Mouse (Mus musculus): ENCODE measurements around the gene Bcl11b. TPM values are rescaled to one million over a fixed set of nuclear protein-coding genes. Genes with fewer than 3 reads are reported as not detected.

Bcl11b gene
- polyA plus RNA-seq, 1 experiment from 2014 or later = 3.8 TPM

DNA sequence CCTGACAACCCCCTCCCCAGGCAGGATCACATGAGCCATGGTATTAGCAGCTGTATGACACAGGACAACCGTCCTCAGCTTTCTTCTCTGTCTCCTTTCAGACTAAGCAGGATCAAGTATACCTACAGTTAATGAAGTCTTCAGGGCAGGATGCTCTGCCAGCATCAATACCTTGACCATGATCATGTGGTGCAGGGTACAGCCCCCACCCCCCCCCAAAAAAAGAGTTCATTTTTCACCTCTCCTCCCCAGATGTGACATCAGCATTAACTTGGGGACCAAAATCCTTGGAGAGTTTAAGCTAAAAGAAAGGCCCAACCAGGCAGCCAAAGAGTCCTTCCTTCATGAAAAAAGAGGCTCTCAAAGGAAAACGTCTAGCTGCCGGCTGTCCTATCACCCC is 6.2 kb downstream of the Bcl11b start:
- H3K9ac ChIP-seq = no peak overlapping the region

GRCm38 (mm10) chr12:107996773-107997172 is 6.6 kb downstream of the Bcl11b start:
- no peak overlapping the region for H3K9ac ChIP-seq
- H3K4me1 ChIP-seq = peaks cover 3% of the 10 kb centered on the region
- H3K27me3 ChIP-seq = peaks cover 82% of the 10 kb centered on the region
- H3K4me2 ChIP-seq = no peak overlapping the region
- H3K27ac ChIP-seq = no peak overlapping the region
- H3K4me3 ChIP-seq (replicated peaks) = no peak overlapping the region
- WGBS = 37% methylated on average over 4 of the region's 4 CpGs
- ATAC-seq (replicated peaks; ENCODE audit: low FRiP score) = no peak
- H3K9me3 ChIP-seq (replicated peaks) = no peaks in the 10 kb centered on the region
- H3K36me3 ChIP-seq = no peaks in the 10 kb centered on the region

More for the DNA sequence above, 6.2 kb downstream of the Bcl11b start:
- Histone ChIP-seq H3K4me3 (replicated peaks) (no peak overlapping the region), H3K36me3 (no peaks in the 10 kb centered on the region), H3K9me3 (replicated peaks) (no peaks in the 10 kb centered on the region), H3K4me2 (no peak overlapping the region), H3K27me3 (peaks cover 83% of the 10 kb centered on the region), H3K4me1 (peaks cover 8% of the 10 kb centered on the region; the same call in 1 of the 2 replicates), H3K27ac (no peak overlapping the region)
- ATAC-seq (replicated peaks; ENCODE audit: low FRiP score) = no peak
- 45% methylated on average over 3 of the region's 3 CpGs for WGBS

- Histone ChIP-seq H3K4me1 (peaks cover 2% of the 10 kb centered on the region), H3K36me3 (no peaks in the 10 kb centered on the region), H3K27me3 (peaks cover 77% of the 10 kb centered on the region), H3K27ac (no peak overlapping the region), H3K9me3 (replicated peaks) (no peaks in the 10 kb centered on the region), H3K4me3 (replicated peaks) (no peak overlapping the region), H3K4me2 (no peak overlapping the region), H3K9ac (no peak overlapping the region)
- ATAC-seq (replicated peaks; ENCODE audit: low FRiP score) = no peak
- 71% methylated on average over 6 of the region's 6 CpGs for WGBS
These were observed 7.2 kb downstream of the Bcl11b start for GRCm38 (mm10) chr12:107996216-107996615.

DNA sequence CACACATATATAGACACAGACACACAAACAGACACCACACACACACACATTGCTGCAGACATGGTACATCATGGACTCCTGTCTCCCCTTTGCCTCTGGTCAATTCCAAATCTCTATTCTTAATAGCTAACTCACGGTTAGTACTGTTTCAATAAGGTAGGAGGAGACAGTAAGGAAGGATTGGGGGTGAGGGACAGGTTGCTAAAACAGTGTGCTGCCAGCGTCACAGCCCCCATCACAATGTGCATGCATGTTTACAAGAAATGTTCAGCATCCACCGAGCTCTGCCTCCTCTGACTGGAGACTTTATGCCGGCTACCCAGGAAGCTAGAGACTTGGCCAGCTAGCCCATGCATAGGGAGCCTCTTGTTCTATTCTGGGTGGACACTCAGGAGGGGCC is 9.0 kb downstream of the Bcl11b start:
- Histone ChIP-seq H3K27me3 (peaks cover 65% of the 10 kb centered on the region), H3K4me2 (no peak overlapping the region), H3K27ac (no peak overlapping the region), H3K9me3 (replicated peaks) (no peaks in the 10 kb centered on the region), H3K4me3 (replicated peaks) (no peak overlapping the region), H3K9ac (no peak overlapping the region), H3K36me3 (no peaks in the 10 kb centered on the region), H3K4me1 (peaks cover 19% of the 10 kb centered on the region)
- no peak for ATAC-seq (replicated peaks; ENCODE audit: low FRiP score)
- 63% methylated on average over 4 of the region's 4 CpGs for WGBS

DNA sequence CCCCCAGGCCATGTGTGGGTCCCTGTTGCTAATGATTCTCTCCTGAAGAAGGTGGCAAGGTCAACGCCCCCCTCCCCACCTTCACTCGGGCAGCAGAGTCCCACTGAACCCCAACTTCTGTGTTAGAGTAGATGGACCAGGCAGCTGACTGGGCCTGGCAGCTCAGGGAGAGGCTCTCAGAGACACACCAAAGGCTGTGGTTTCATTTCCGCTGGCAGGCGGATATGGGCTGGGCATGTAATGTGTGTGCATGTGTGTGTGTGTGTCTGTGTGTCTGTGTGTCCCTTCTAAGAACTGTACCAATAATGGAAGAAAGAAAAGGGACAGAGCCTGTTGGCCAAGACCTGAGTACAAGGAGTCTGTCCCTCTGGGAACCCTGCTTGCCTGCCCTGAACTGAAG is 10.4 kb downstream of the Bcl11b start:
- Histone ChIP-seq H3K36me3 (no peaks in the 10 kb centered on the region), H3K4me3 (replicated peaks) (no peak overlapping the region), H3K4me2 (no peak overlapping the region), H3K27ac (no peak overlapping the region), H3K4me1 (peaks cover 23% of the 10 kb centered on the region), H3K27me3 (peaks cover 68% of the 10 kb centered on the region), H3K9me3 (replicated peaks) (no peaks in the 10 kb centered on the region), H3K9ac (no peak overlapping the region)
- no peak for ATAC-seq (replicated peaks; ENCODE audit: low FRiP score)
- WGBS = 75% methylated on average over 4 of the region's 4 CpGs

- Histone ChIP-seq H3K4me3 (replicated peaks) (no peak overlapping the region), H3K9ac (no peak overlapping the region), H3K4me1 (peaks cover 34% of the 10 kb centered on the region), H3K9me3 (replicated peaks) (no peaks in the 10 kb centered on the region), H3K27ac (no peak overlapping the region), H3K4me2 (peak overlapping the region; percentile 48), H3K36me3 (no peaks in the 10 kb centered on the region), H3K27me3 (peaks cover 59% of the 10 kb centered on the region)
- ATAC-seq (replicated peaks; ENCODE audit: low FRiP score) = no peak
- WGBS = 53% methylated on average over 11 of the region's 11 CpGs
These were observed 12.2 kb downstream of the Bcl11b start for GRCm38 (mm10) chr12:107991191-107991590.

DNA sequence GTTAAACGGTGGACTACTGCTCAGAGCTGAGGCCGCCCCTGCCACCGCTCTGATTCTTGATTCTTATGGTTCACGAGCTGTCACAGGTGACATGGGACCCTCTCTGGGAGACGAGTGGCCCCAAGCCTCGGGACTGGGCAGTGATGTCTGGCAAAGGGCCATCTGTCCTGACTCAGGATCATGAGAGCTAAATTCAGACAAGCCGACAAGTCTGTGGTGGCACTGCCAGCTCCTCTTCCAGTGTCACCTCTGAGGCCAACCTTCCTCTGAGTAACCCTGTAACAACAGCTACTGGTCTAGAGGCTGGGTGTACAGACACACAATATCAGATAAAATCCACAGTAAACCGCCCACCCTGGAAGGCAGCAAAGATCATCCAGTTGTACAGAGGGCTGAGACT is 20.2 kb downstream of the Bcl11b start:
- Histone ChIP-seq H3K27ac (no peak overlapping the region), H3K27me3 (peaks cover 18% of the 10 kb centered on the region), H3K36me3 (no peaks in the 10 kb centered on the region), H3K9ac (no peak overlapping the region), H3K9me3 (replicated peaks) (no peaks in the 10 kb centered on the region), H3K4me2 (no peak overlapping the region), H3K4me1 (peaks cover 55% of the 10 kb centered on the region), H3K4me3 (replicated peaks) (no peak overlapping the region)
- ATAC-seq (replicated peaks; ENCODE audit: low FRiP score) = no peak
- 72% methylated on average over 8 of the region's 8 CpGs for WGBS

DNA sequence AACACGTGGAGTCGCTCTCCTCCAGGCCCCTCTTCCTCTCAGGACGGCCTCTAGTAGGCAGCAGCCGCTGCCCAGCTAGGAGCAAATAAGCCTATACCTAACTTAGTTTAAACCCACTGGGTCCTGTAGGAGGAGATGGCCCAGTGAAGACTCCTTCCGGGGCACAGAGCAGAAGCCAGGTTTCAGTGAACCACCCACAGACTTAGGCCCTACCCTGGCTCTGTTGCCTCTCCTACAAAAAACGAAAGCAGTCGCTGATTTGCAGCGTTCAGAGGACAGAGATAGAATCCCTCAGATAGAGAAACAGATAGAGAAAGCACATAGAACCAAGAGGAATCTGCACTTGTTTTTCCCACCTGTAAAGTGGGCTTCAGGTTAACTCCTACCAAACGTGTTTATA is 21.1 kb downstream of the Bcl11b start:
- WGBS = 86% methylated on average over 9 of the region's 9 CpGs
- no peak overlapping the region for H3K9ac ChIP-seq
- no peak for ATAC-seq (replicated peaks; ENCODE audit: low FRiP score)

DNA sequence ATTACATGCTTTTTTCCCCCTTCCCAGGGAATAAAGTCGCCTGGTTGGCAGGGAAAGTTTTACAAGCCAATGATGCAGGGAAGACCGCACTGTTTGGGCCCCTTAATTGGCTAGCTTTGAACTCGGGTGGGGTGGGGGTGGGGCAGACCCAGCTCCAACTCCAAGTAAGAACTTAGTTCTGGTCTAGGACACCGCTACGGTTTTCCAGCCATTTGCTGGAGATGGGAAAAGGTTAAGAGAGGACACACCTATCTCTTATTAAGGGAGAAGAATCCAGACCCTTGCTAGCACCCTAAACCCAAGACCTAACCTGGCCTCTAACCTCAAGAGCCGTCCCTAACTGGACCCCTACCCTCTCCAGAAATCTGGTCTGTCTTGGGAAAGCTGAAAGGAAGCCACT is 22.2 kb downstream of the Bcl11b start:
- no peak for ATAC-seq (replicated peaks; ENCODE audit: low FRiP score)
- Histone ChIP-seq H3K27me3 (peaks cover 9% of the 10 kb centered on the region; the same call in 1 of the 2 replicates), H3K4me1 (peaks cover 61% of the 10 kb centered on the region), H3K9ac (no peak overlapping the region), H3K4me2 (peak overlapping the region; percentile 91), H3K4me3 (replicated peaks) (no peak overlapping the region), H3K36me3 (no peaks in the 10 kb centered on the region), H3K9me3 (replicated peaks) (no peaks in the 10 kb centered on the region), H3K27ac (peak overlapping the region; percentile 96)
- WGBS = 36% methylated on average over 6 of the region's 6 CpGs

More for the DNA sequence above, 21.1 kb downstream of the Bcl11b start:
- Histone ChIP-seq H3K9me3 (replicated peaks) (no peaks in the 10 kb centered on the region), H3K27ac (no peak overlapping the region), H3K36me3 (no peaks in the 10 kb centered on the region), H3K4me3 (replicated peaks) (no peak overlapping the region), H3K4me2 (no peak overlapping the region), H3K4me1 (peaks cover 56% of the 10 kb centered on the region), H3K27me3 (0 out of 2 replicates have a peak, but pooled peaks cover 12% of the 10 kb centered on the region)

DNA sequence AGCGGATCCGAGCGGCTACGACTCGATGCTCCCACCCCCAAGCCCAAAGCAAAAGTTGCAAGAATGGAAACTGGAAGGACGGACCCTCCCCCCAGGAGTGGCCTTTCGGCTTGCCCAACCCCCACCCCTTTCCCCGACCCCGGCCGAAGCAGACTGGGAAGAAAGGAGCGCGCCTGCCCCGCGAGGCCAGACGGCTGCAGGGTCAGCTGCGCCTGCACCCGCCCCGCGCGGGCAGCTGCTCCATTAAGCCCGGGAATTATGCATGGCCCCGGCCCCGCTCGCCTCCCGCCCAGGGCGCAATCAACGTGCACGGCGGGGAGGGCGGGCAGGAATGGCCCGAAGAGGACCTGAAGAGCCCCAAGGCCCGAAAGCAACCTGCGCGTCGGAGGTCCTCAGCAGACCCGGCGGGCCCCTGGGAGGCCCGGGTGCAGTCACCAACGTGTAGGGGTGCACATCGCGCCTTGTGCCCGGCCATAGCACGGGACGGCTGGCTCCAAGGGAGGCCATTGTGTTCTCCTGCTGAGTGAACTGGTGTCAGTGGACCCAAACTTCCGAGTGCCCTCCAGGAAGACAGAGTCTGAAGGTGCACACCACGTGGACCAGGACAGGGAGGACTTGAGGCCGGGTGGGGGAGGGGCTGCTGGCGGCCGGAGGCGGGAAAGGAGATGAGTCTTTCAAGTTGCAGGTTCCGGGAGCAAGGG is 23.0 kb downstream of the Bcl11b start:
- peak overlapping the region; percentile 96 for H3K27ac ChIP-seq
- H3K9me3 ChIP-seq (replicated peaks) = no peaks in the 10 kb centered on the region
- peaks cover 69% of the 10 kb centered on the region for H3K4me1 ChIP-seq
- H3K36me3 ChIP-seq = no peaks in the 10 kb centered on the region
- H3K27me3 ChIP-seq = peaks cover under 1% of the 10 kb centered on the region; the same call in 1 of the 2 replicates
- peak; percentile 78 for ATAC-seq (replicated peaks; ENCODE audit: low FRiP score)
- WGBS = under 1% methylated on average over 51 of the region's 51 CpGs
- H3K9ac ChIP-seq = peak overlapping the region; percentile 45
- peak overlapping the region; percentile 45 for H3K4me3 ChIP-seq (replicated peaks)
- H3K4me2 ChIP-seq = peak overlapping the region; percentile 91

DNA sequence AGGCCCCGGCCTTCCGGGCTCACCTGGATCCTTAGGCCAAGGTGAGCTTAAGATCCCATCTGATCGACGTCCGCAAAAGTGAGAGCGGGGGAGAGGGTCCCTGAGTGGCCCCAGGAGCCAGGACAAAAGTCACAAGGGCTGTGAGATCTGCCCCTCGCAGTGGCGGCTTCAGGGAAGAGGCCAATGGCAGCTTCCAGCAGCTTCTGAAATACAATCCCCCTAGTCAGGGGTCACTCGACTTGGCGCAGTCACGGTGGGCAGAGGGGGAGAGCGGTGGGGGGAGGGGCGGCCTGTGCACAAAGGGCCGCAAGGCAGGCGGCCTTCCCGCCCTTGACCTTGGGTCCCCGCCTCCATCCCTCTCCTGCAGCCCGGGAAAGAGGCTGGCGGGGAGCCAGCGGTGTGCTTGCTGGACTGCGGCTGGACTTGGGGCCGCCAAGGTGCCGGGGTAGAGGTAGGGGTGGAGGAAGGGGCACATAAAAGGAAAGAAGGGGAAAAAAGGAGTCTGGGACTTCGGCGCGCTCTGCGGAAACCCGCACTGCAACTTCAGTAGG is 23.6 kb downstream of the Bcl11b start:
- peak; percentile 82 for ATAC-seq (replicated peaks; ENCODE audit: low FRiP score)
- peaks cover 70% of the 10 kb centered on the region for H3K4me1 ChIP-seq
- peak overlapping the region; percentile 45 for H3K9ac ChIP-seq
- no peaks in the 10 kb centered on the region for H3K36me3 ChIP-seq
- peak overlapping the region; percentile 45 for H3K4me3 ChIP-seq (replicated peaks)
- 2% methylated on average over 28 of the region's 28 CpGs for WGBS
- H3K9me3 ChIP-seq (replicated peaks) = no peaks in the 10 kb centered on the region
- H3K27ac ChIP-seq = peak overlapping the region; percentile 96
- no peaks in the 10 kb centered on the region; the same call in 1 of the 2 replicates for H3K27me3 ChIP-seq
- peak overlapping the region; percentile 91 for H3K4me2 ChIP-seq

DNA sequence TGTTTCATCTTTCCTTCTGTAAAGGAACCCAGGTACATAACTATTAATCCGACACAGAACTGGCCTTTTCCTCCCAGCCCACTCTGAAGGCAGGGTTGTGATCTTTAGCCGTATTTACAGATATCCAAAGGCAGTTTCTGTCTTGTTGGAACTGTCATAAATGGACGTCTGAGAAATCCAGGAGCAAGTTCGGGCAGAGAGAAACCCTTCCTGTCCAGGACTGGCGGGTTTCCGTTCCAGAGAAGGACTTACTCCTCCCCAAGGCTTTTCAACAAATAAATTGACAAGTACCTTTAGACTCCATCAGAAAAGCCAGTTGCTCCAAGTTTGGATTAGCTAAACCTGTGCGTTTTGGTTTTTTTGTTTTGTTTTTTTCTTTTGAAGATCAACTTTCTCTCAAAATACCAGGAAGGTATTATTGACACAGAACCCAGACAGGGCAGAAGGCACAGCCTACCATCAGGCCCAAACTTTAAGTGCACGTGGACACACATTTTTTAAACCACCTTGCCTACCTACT is 24.6 kb downstream of the Bcl11b start:
- H3K4me3 ChIP-seq (replicated peaks) = no peak overlapping the region
- peak overlapping the region; percentile 96 for H3K27ac ChIP-seq
- 52% methylated on average over 8 of the region's 8 CpGs for WGBS
- no peak overlapping the region for H3K9ac ChIP-seq
- peak overlapping the region; percentile 91; the same call in 1 of the 2 replicates for H3K4me2 ChIP-seq
- H3K9me3 ChIP-seq (replicated peaks) = no peaks in the 10 kb centered on the region
- H3K27me3 ChIP-seq = no peaks in the 10 kb centered on the region; the same call in 1 of the 2 replicates
- peaks cover 78% of the 10 kb centered on the region for H3K4me1 ChIP-seq
- H3K36me3 ChIP-seq = no peaks in the 10 kb centered on the region
- no peak for ATAC-seq (replicated peaks; ENCODE audit: low FRiP score)

Measured in kidney, embryonic 15.5 days (tissue).